Mouse (Mus musculus): ENCODE measurements around the gene Bspry.

DNA sequence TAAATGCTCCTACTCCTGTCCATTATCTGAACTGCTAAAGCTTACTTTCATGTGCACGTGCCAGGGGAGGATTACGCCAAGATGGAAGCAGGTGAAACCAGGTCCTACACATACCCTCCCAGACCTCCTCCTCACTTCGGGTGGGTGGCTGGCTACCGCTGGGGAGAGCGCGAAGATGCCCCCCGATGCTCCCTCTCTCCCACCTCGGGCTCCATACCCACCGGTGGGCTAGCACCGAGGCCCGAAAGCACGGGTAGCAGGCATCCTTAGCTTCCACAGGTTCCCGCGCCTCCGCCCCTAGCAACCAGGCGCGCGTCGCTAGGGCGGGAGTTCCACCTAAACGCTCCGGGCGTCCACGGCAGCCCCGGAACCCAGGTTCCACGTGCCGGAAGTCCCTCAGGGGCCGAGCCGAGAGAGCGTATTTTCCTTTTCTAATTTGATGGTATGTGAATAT, 9.2 kb upstream of the Bspry start, which contains the start of gene Wdr31:
- TF ChIP-seq CTCF (IDR thresholded peaks at IDR 0.05; ENCODE audit: borderline replicate concordance, control insufficient read depth, extremely low read depth, insufficient read depth, low read length, poor library complexity) (no peak), POLR2A (IDR thresholded peaks at IDR 0.05; ENCODE audit: control insufficient read depth, extremely low read depth, insufficient read depth, low read length, poor library complexity) (no peak)

All from thymus, adult 2 months (tissue).